Mouse (Mus musculus): ENCODE measurements around the gene Cenph.
"Not testable (repeated sequence)": the region's sequence is repeated elsewhere in the genome, so short reads cannot be mapped to it uniquely, and the experiment has no call there.

Gene Cenph

DNA sequence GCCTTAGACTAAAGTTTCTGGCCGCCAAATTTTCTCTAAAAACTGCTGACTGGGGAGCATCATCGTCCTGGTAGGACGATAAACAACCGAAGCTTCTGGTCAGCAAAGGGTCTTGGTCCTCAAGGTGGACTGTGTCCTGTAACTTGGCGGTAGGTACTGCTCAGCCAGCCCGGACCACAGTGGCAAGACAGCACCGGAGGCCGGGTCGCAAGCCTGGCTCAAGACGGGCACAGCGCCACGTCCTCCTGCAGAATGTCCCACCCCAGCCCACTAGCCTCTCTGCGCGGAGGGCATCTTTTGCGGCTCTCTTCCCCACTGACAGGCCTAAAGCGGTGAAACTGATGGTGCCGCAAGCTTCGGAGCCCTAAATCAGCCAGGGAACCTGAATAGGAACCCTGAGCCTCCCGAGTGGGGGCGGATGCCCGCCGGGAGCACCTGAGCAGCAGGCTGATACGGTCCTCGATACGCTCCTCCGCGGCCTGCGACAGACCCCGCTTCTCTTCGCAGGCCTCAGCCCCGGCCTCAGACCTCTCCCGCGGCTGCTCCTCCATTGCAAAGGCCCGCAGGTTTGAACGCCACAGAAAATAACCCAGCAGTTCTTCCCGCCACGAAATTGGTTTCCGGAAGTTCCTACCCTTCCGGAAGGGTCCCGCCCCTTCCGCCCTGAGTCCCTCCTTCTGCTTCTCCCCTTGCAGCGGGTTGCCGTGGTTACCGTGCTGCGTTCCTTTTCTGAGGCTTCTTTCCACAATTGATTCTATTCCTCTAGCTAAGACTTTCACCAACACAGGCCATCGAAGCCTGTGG lies at the start of gene Cenph:
TSS of gene Cenph (minus strand) at position 648 of the 804 bp plus-strand sequence.
- DNase-seq (ENCODE audit: low spot score in 2 of 2), result peak; percentile 83 to 90

DNA sequence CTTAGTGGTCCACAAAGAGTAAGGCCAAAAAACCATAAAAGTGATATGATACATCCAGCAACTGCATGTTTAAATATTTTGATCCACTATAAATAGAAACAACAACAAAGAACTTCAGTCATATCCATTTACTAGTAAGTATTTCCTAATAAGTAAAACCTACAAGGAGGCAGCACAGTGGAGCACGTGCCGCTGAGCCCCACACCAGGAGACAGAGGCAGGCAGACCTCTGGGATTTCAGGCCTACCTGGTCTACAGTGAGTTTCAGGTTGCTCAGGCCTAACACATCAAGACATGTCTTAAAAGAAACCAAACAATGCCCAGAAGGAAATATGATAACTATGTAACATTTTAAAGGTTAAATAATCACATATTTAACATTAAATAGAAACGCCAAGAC lies 49.2 kb upstream of the Cenph start:
- DNase-seq (ENCODE audit: low spot score in 2 of 2), result peak in 1 of 2 experiments; percentile 54

DNA sequence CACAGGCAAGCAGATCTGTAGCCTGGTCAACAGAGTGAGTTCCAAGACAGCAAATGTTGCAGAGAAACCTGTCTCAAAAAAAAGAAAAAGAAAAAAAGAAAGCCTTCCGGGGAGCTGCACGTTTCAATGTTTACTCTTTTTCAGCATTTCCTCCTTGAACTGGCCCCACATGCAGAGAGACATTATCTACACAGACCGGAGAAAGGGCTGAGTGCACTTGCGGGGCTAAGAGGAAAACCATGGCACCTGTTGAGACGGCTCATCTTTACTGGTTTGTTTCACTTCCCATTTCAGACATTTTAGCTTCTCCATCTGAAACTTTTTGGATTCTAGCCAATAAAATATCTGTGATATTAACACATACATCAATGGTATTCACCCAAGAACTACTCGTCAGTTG lies 48.6 kb upstream of the Cenph start:
- peak in 1 of 2 experiments; percentile 57 for DNase-seq (ENCODE audit: low spot score in 2 of 2)

DNA sequence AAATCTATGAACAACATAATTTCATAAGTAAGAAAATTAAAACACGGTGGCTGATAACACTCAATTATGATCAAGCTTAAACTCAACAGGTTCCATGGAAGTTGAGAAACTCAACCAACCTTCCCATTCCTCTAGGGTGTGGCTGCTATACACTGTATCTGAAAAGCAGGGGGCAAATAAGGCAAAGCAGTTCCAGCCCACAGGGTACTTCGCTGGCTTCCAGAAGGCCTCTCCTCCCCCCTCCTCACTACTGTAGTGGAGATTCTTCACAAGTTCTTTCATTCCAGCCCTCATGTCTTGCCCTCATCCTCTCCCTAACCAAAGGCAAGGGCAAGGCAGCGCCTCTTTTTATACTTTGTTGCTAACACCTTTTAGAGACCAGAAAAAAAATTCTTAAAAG lies 48.2 kb upstream of the Cenph start:
- DNase-seq (ENCODE audit: low spot score in 2 of 2), result no peak

DNA sequence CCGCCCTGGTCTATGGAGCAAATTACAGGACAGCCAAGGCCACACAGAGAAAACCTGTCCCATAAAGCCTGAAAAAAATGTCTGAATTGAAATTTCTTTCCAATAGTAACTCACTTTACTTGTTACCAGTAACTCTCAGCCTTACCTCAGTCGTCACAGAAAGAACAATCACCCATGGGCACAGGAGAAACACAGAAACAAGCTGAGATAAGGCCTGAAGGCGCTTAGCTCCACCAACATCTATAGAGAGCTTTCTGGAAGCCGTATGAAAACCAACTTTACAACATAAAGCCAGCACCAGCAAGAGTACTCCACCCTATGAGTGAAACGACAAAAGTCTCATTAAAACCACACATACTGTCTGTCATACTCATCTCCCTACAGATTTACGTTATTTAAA lies 38.8 kb upstream of the Cenph start:
- DNase-seq (ENCODE audit: low spot score in 2 of 2), result no peak

DNA sequence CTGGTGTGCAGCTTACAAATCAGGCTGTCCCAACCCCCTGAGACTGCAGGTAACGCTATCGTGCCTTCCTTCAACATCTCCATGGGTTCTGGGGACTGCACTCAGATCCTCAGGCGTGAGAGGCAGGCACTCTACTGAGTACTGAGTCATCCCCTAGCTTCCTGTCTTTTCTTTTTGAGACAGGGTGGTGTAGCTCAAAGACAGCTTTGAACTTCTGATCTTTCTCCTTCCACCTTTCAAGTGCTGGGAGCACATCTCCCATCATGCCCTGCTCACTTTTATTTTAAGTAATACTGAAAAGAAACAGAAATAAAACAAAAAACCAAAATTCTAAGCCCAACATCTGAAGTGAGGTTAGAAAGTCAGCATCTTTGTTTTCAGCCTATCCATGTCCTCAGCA lies 30.1 kb upstream of the Cenph start:
- no peak for DNase-seq (ENCODE audit: low spot score in 2 of 2)

DNA sequence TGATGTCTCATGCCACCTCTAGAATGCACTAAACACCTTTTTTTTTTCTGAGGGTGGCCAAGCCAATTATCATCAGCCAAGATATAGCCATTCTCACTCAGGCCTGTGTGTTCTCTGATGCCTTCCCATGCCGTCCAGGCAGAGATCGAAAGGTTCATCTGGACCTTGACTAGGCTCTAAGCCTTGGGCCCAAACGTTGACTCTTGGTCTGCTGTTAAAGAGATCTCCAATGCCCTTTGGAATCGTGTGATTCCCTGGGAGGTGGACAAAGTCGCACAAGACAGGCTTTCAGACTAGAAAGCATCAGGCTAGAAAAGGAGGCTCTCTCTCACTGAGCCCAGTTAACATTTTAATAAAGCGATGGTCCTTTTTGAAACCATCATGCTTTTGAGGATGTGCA lies 21.5 kb upstream of the Cenph start:
- DNase-seq (ENCODE audit: low spot score in 2 of 2), result no peak

DNA sequence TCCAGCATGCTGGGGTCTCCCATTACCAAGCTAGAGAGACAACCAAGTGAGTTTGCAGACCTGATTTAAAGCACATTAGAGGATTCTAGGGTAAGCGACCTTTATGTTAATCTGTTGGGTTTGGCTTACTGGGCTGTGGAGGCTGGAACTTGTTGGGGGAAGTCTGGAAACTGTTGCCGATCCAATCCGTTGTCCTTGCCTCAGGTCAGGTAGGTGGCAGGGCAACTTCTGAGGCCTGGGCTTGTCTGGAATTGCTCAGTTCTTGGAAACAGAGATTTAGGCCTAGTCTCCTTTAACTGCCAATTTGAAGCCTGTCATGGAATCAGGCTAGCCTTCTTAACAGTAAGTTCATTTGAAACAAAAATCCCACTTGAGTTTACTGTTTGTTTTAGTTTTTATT lies 13.4 kb upstream of the Cenph start:
- no peak for DNase-seq (ENCODE audit: low spot score in 2 of 2)

DNA sequence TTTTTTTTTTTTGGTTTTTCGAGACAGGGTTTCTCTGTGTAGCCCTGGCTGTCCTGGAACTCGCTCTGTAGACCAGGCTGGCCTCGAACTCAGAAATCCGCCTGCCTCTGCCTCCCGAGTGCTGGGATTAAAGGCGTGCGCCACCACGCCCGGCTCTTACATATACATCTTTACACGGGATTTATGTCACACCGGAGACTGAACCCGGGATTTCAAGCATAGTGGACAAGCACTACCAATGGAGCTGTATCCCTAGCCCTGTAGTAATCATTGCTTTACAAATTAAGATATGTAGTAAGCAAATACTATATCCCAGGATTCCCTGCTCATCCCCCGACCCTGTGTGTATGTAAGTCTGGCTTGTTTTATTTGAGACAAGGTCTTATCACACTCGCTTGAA lies 12.4 kb upstream of the Cenph start:
- DNase-seq (ENCODE audit: low spot score in 2 of 2), result not testable (repeated sequence)

DNA sequence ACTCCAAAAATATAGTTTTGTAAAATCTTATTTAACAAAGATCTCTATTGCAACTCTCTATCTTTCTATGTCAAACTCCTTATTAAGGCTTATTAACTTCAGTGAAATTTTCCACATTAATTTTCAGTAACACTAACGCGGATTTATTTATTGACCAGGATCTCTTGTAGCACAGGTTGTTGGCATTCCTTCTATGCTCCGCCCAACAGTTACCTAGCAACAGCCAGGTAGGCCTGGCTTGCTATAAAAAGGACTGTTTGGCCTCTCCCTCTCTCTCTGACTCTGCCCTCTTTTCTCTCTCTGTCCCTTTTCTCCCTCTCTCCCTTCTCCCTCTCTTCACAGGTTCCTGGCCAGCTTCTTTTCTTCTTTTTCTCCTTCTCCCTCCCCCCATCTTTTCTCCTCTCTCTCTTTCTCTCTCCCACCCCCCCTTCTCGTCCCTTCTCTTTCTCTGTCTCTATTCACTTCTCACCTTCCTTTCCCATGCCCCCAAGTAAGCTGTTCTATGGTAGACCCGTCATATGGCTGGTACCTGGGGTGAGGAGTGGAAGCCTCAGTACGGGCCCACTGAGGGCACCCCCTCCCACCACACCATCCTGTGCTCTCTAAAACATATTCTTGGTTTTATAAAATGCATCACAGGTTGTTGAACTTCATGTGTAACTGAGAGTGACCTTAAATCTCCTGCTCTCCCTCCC lies 11.8 kb upstream of the Cenph start:
- DNase-seq (ENCODE audit: low spot score in 2 of 2), result no peak

DNA sequence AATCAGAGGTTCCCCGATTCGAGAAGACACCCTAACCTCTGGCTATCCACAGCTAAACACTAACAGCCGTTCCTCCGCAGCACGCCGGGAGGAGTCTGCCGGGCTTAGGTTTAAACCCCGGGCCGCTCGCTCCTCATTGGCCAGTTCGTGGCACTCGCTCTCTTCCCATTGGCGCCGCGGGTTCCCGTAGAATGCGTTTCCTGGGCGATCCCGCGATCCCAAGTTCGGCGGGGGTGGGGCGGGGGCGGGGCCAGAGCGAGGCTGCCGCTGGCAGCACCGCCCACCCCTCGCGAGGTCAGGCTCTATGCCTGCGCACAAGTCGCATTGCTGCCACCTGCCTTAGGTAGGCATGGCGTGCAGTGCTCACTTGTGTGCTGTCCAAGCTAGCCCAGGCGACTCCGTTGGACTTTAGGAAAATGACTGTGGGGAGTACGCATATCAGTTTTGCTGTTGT lies 10.7 kb upstream of the Cenph start, which contains the start of gene Ccnb1:
TSS of gene Ccnb1 (minus strand) at position 157 of the 454 bp plus-strand sequence.
- peak; percentile 93 to 96 for DNase-seq (ENCODE audit: low spot score in 2 of 2)

DNA sequence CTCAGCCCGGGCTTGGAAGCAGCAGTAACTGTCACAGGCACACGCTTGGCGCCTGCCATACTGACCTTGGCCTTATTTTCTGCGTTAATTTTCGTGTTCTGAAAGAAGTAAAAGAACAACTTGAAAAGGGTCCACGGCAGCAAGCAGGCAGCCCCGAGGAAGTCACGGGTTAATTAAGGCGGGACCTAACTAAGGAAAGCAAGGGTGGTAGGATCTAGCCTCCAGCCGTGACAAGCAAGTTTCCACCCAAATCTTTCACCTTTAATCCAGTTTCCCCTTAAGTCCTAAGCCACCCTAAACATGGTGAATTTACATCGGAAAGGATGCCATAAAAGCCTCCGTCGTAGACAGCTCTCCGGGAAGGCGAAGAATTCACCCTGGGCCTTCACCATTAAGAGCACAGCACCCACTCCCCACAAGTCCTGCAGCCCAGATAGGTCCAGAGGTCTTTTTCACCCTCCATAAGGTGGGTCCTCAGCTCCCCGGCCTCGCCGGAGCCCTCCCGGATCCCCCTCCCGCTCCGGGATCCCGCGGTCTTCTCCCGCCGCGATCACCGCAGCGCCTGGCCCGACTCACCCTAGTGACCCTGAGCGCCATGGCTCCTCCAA lies 10.2 kb upstream of the Cenph start:
- DNase-seq (ENCODE audit: low spot score in 2 of 2), result peak in 1 of 2 experiments; percentile 29

DNA sequence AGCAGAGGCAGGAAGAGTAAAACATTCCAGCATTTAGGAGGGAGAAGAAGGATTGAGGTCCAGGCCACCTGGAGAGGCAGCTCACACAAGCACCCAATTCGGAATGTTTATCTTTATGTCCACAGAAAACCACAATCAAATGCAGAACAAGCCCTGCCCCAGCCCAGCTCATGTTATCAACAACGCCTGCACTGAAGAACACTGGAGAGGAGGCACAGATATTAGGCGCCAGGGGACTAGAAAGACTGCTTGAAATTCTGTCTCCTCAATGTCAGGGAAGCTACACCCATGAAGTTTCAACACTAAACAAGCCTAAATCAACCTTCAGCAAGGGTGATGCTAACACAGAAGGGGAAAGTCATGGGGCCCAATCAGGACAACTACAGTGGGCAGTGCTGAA lies 1.8 kb upstream of the Cenph start:
- DNase-seq (ENCODE audit: low spot score in 2 of 2), result peak in 1 of 2 experiments; percentile 50

DNA sequence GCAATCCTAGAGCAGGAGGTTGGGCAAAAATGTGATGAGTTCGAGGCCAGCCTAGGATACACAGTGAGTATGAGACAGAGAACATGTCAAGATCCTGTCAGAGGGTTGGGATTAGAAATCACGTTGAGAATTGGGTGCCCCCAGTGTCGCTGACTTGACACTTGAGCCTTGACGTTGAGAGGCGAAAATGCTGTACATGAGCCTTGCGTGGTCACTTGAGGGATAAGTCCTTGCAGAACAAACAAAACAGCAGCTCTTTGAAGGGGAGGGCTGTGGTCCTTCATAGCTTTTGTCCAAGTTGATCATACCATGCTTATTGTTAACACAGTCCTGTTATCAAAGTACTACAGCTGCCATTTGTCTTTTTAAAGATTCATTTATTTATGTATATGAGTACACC lies 1.0 kb upstream of the Cenph start:
- no peak for DNase-seq (ENCODE audit: low spot score in 2 of 2)

DNA sequence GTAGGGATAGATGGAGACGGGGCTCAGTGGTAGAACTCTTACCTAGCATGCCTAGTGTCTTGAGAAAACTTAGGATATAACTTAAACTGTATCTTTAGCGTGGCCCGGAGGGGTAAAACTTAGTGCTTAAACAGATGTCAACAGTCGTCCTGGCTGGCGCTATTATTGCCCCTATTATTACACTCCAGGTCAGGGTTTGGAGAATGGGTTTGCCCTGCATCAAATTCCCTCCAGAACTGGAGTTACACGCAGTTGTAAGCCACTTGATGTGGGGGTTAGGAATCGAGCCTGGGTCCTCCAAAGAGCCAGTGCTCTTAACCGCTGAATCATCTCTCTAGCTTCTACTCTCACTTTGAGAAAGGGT lies 339 bp upstream of the Cenph start:
- DNase-seq (ENCODE audit: low spot score in 2 of 2), result no peak

DNA sequence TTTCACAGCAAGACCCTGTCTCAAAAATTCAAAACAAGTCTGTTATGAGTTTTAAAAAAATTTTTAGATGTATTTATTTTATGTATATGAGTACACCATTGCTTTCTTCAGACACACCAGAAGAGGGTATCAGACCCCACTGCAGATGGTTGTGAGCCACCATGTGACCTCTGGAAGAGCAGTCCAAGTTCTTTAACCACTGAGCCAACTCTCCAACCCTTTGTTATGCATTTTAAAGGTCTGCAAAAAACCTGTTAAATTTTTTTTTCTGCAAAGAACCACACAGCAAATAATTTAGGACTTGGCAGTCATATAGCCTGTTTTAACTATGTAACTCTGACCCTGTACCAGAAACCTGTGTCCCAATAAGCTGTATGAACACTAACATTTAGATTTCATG lies 995 bp downstream of the Cenph start:
- no peak for DNase-seq (ENCODE audit: low spot score in 2 of 2)

DNA sequence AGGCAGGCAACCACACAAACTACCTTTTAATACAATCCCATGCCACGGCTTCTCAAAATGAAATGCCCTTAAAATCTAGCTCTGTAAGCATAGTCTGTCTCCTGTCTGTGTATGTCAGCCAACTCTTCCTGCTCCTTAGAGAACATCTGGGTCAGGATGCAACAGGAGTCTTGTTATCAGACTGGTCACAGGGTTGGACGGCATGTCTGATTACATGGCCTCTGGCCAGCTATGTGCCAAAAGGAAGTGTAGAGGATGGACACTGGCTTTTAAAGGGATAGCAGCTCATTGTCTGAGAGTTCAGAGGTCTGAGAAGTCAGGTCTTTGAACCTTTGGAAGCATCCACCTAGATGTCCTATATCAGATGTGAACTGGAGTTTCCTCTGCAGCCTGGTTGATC lies 20.4 kb downstream of the Cenph start:
- peak in 1 of 2 experiments; percentile 25 for DNase-seq (ENCODE audit: low spot score in 2 of 2)

DNA sequence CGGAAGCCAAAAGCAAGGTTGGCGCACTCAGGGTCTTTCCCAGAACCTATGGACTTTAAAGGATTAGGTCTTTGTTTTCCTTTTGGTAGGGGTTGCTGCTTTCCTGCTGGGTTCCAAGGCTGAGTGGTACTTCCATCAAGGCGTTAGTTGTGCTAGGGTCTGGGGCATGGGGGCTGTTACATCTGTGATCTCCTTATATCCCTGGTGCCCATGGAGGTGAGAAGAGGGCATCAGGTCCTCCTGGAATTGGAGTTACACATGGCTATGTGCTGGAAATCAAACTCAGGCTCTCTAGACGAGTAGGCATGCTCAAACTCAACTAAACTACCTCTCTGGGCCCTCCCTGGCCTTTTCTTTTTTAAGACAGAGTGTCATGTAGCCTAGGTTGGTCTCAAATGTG lies 21.5 kb downstream of the Cenph start:
- DNase-seq (ENCODE audit: low spot score in 2 of 2), result no peak

DNA sequence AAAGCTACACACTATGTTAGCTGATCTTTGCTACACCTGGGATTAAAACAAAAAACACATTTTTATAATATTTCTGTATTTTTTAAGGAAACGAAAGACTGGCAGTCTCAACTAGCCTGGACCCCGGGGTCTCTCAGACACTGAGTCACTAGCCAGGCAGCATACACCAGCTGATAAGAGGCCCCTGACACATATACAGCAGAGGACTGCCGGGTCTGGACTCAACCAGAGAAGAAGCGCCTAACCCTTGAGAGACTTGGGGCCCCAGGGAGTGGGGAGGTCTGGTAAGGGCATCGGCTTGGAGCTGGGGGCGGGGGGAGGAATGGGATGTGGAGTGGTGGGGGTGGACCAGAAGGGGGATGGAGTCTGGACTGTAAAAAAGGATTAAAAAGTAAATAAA lies 22.7 kb downstream of the Cenph start:
- no peak for DNase-seq (ENCODE audit: low spot score in 2 of 2)

DNA sequence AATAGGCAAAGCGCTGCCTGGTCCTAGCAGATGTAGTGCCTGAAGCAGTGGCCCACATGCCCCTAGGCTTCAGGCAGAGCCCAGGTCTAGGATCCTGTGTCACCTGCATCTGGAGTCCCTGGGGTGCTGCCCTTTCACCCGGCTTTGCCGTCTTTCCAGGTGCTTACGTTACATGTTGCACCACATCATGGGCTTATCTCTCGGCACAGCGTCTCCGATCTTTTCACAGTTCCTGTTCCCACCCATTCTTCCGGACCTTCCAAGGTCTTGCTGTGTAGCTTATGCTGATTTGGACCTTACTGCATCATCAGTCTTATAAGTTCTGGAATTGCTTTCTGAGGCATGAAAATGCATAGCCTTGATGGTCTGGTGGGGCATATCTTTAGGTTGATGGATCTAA lies 23.2 kb downstream of the Cenph start:
- DNase-seq (ENCODE audit: low spot score in 2 of 2), result no peak

DNA sequence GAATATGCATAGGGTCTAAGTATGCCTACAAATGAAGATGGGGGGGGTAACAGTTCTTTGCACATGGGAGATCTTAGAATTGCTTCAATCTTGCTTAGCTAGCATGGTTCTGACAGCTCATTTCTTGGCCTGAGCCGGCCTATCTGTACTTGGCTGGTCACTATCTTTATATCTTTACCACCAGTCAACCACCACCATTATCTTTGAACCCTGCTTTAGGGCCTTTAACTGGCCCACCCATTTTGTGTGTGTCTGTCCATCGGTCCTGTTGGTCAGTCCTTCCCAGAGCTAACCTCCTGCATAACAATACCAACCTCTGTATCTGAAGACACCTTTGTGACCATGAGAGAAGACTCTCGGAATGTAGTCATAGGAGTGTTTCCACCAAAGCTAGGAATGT lies 24.3 kb downstream of the Cenph start:
- no peak for DNase-seq (ENCODE audit: low spot score in 2 of 2)

DNA sequence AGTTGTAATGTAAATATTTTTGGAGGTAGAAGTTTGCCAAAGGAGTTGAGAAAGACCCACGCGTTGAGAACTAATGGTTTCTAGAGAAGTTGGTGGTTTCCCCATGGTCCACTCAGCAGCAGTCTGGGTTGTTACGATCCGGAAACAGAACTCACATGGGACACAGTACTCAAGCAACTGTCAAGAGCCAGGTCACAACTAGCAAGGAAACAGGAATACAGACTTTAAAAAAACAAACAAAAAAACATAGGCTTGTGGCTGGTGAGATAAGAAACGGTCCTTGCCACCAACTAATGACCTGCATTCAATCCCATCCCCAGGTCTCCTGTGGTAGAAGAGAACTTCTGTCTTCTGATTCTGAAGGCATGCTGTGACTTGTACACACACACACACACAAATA lies 24.9 kb downstream of the Cenph start:
- no peak for DNase-seq (ENCODE audit: low spot score in 2 of 2)

DNA sequence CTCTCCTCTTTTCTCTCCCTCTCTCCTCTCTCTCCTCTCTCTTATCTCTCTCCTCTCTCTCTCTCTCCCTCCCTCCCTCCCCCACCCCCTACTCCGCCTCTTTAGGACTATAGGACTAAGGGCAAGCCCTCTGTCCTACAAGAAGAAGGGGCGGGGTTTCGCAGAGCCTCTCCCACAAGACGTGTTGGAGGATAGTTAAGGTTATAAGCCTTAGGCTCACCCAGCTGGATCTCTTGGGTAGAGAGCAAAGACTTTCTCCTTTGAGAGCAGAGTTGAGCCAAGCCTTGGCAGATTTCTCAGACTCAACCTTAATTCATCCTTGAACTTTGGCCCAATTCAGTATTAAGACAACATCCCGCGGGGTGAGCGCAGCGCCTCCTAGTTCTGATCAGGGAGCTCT lies 27.1 kb downstream of the Cenph start:
- DNase-seq (ENCODE audit: low spot score in 2 of 2), result no peak

All from spleen, postnatal 4 days (tissue).